Mouse (Mus musculus): Measurements from ENCODE around the gene Gm20388.

- TF ChIP-seq CTCF (IDR thresholded peaks at IDR 0.05; ENCODE audit: insufficient read depth, low read depth, low read length) (no peak), POLR2A (IDR thresholded peaks at IDR 0.05; ENCODE audit: insufficient read depth, low read depth, low read length) (no peak)
These were observed 2327.6 kb downstream of the Gm20388 start for GRCm38 (mm10) chr8:122238225-122238624.

Measured in olfactory bulb, adult 2 months (tissue).